Mouse (Mus musculus) small intestine, adult 2 months (tissue): ENCODE measurements around the gene Polr2l.

Source experiments
- CTCF ChIP-seq: fragments of 200-500 bp; IDR thresholded peaks from 2 replicates; pipeline ENCODE4 v1.5.1; 2012; ENCODE audit warnings: low read depth, mild to moderate bottlenecking, control low read depth, inconsistent platforms, low read length, moderate library complexity, mixed read lengths; ENCODE audit not compliant: insufficient replicate concordance, insufficient read length; ENCODE audit errors: extremely low read depth
- POLR2A ChIP-seq: fragments of 200-500 bp; IDR thresholded peaks from 2 replicates; pipeline ENCODE4 v1.6.1; 2012; ENCODE audit warnings: low read depth, mild to moderate bottlenecking, control low read depth, inconsistent platforms, low read length, moderate library complexity

GRCm38 (mm10) chr7:141442199-141442598, 32.7 kb downstream of the Polr2l start:
- TF ChIP-seq CTCF (no peak), POLR2A (no peak)
